Mouse (Mus musculus) skeletal muscle tissue, adult 2 months (tissue): ENCODE data around the gene 2010111I01Rik.
A peak's percentile ranks its signal among the peaks of the same experiment; 100 is the strongest.

Experiments used
- DNase-seq: peaks from one replicate; pipeline ENCODE4 v3.0.0-alpha.2; 2012; ENCODE audit warnings: low read depth, low spot score

2010111I01Rik gene

GRCm38 (mm10) chr13:63258167-63258582 is 293.5 kb downstream of the 2010111I01Rik start:
- peak; percentile 80 for DNase-seq

GRCm38 (mm10) chr13:63258671-63259070 is 294.0 kb downstream of the 2010111I01Rik start:
- no peak for DNase-seq

- no peak for DNase-seq
Measured at GRCm38 (mm10) chr13:63260133-63260532, 295.4 kb downstream of the 2010111I01Rik start.

- DNase-seq, result no peak
Measured at GRCm38 (mm10) chr13:63260753-63261631, 296.3 kb downstream of the 2010111I01Rik start.

GRCm38 (mm10) chr13:63261676-63262075 is 297.0 kb downstream of the 2010111I01Rik start:
- DNase-seq, result no peak

- DNase-seq, result no peak
Measured at GRCm38 (mm10) chr13:63262168-63262957, 297.7 kb downstream of the 2010111I01Rik start.

- no peak for DNase-seq
Measured at GRCm38 (mm10) chr13:63268371-63268770, 303.7 kb downstream of the 2010111I01Rik start.

- DNase-seq, result no peak
Measured at GRCm38 (mm10) chr13:63268776-63269175, 304.1 kb downstream of the 2010111I01Rik start.

- no peak for DNase-seq
Measured at GRCm38 (mm10) chr13:63270191-63270590, 305.5 kb downstream of the 2010111I01Rik start.

- no peak for DNase-seq
Measured at GRCm38 (mm10) chr13:63272017-63272601, 307.4 kb downstream of the 2010111I01Rik start.

- DNase-seq, result peak; percentile 69
Measured at GRCm38 (mm10) chr13:63272602-63273229, 308.0 kb downstream of the 2010111I01Rik start.

- no peak for DNase-seq
Measured at GRCm38 (mm10) chr13:63273859-63274258, 309.2 kb downstream of the 2010111I01Rik start.

- no peak for DNase-seq
Measured at GRCm38 (mm10) chr13:63274488-63275166, 309.9 kb downstream of the 2010111I01Rik start.

GRCm38 (mm10) chr13:63276389-63276788 is 311.7 kb downstream of the 2010111I01Rik start:
- no peak for DNase-seq

- DNase-seq, result no peak
Measured at GRCm38 (mm10) chr13:63277316-63277715, 312.6 kb downstream of the 2010111I01Rik start.

GRCm38 (mm10) chr13:63278141-63278631 is 313.5 kb downstream of the 2010111I01Rik start:
- DNase-seq, result no peak

GRCm38 (mm10) chr13:63278796-63279475 is 314.2 kb downstream of the 2010111I01Rik start:
- no peak for DNase-seq

GRCm38 (mm10) chr13:63279807-63280206 is 315.1 kb downstream of the 2010111I01Rik start:
- no peak for DNase-seq

- no peak for DNase-seq
Measured at GRCm38 (mm10) chr13:63280344-63280743, 315.7 kb downstream of the 2010111I01Rik start.

GRCm38 (mm10) chr13:63281206-63281605 is 316.5 kb downstream of the 2010111I01Rik start:
- DNase-seq, result no peak
